Mouse (Mus musculus) liver, embryonic 15.5 days (tissue): Measurements from ENCODE around the gene Mrm3. TPM values are rescaled to one million over a fixed set of nuclear protein-coding genes. Genes with fewer than 3 reads are reported as not detected.

Source experiments
- ATAC-seq: fragments of 200-750 bp; cut with Nextera tagmentation; 2 replicates; pipeline ENCODE4 v1.8.0; 2017; ENCODE audit warnings: moderate number of reproducible peaks, mild to moderate bottlenecking, moderate library complexity; ENCODE audit not compliant: insufficient read depth
- H3K27ac ChIP-seq: fragments of 300-500 bp; sonication (generic); replicated peaks from 2 replicates; pipeline ENCODE4 v1.5.1; 2015; ENCODE audit warnings: mild to moderate bottlenecking, inconsistent platforms
- H3K27me3 ChIP-seq: fragments of 300-500 bp; sonication (generic); 2 replicates; pipeline ENCODE4 v1.6.1; 2015; ENCODE audit warnings: mild to moderate bottlenecking, inconsistent platforms
- H3K36me3 ChIP-seq: fragments of 300-500 bp; sonication (generic); replicated peaks from 2 replicates; pipeline ENCODE4 v1.6.1; 2015; ENCODE audit warnings: moderate library complexity, mild to moderate bottlenecking, inconsistent platforms
- H3K4me1 ChIP-seq: fragments of 300-500 bp; sonication (generic); replicated peaks from 2 replicates; pipeline ENCODE4 v1.6.1; 2015; ENCODE audit warnings: inconsistent platforms
- H3K4me2 ChIP-seq: fragments of 300-500 bp; sonication (generic); 2 replicates; pipeline ENCODE4 v1.6.1; 2015; ENCODE audit warnings: moderate library complexity, mild to moderate bottlenecking, inconsistent platforms
- H3K4me3 ChIP-seq: fragments of 300-500 bp; sonication (generic); replicated peaks from 2 replicates; pipeline ENCODE4 v1.5.1; 2015; ENCODE audit warnings: mild to moderate bottlenecking, inconsistent platforms
- H3K9ac ChIP-seq: fragments of 300-500 bp; sonication (generic); 2 replicates; pipeline ENCODE4 v1.6.1; 2015; ENCODE audit warnings: moderate library complexity, mild to moderate bottlenecking, inconsistent platforms
- H3K9me3 ChIP-seq: fragments of 300-500 bp; sonication (generic); replicated peaks from 2 replicates; pipeline ENCODE4 v1.6.1; 2016; ENCODE audit warnings: inconsistent platforms
- WGBS: fragments of 180-500 bp; shearing (Covaris S2); methylation state at CpG from one replicate; pipeline ENCODE4 v1.1.7; 2015; ENCODE audit warnings: mixed read lengths; ENCODE audit not compliant: insufficient replicate concordance; 5-methylcytosine and 5-hydroxymethylcytosine counted together
- polyA plus RNA-seq: library from polyadenylated mRNA; unstranded; fragments of >200 nt; fragmentation: Nextera tagmentation; extraction: Ambion mirVana; gene quantifications from 2 replicates; pipeline ENCODE4 v1.2.1, GENCODE M21; 2015

The Mrm3 gene
- polyA plus RNA-seq, 1 experiment from 2014 or later = 14.1 TPM

DNA sequence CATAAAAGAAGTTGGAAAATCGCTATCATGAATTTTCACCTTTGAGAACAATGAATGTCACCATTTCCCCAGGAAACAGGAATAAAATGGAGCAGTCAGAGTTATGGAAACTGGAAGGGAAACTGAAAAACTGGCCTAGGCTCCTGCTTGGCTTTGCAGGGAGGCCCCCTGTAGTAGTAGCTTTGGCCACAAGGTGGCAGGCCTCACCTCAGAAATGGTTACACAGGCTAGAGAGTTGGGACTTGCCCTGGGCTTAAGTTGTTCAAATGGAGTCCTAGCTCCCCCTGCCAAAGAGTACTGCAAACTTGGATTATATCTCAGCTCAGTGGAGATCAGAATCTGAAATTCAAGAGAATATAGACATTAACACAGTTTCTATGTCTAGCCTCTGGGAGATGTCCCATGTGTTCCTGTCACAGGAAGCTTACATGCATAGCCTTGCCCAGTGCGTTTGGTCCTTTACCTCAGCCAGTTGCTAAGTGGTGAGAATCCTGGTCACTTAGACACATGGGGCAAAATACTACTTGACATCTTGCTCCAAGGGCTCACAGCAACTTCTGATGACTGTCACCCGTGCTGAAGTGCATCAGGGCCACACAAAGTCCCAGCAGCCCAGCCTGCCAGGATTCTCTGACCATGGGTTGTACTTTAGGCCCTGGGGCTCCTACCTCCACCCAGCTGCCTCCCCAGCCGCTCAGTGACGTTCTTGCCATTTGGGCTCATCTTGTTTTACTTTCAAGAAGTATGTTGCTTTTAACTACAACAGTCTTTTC is 9.8 kb downstream of the Mrm3 start:
- WGBS = 49% methylated on average over 5 of the region's 5 CpGs
- Histone ChIP-seq H3K9me3 (no peaks in the 10 kb centered on the region), H3K4me2 (no peak overlapping the region), H3K27me3 (no peaks in the 10 kb centered on the region), H3K4me3 (no peak overlapping the region), H3K9ac (no peak overlapping the region), H3K36me3 (peaks cover 28% of the 10 kb centered on the region), H3K4me1 (no peaks in the 10 kb centered on the region), H3K27ac (no peak overlapping the region)
- no peak for ATAC-seq

DNA sequence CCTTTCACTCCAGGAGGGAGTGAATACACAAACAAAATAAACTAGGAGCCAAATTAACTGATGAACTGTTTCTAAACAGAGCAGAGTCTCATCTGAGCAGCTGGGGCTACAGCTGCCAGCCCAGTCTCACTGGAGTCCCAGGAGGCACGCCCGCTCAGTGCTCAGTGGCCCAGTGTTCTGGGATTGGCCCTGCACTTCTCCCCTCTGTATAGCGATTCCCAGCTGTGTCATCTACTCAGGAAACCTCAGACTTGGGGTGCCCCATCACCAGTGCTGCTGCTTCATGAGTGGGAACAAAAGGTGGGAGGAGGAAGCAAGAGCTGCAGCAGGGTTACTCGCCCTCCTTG is 10.4 kb downstream of the Mrm3 start:
- peaks cover 22% of the 10 kb centered on the region for H3K36me3 ChIP-seq
- H3K27me3 ChIP-seq = no peaks in the 10 kb centered on the region
- H3K9ac ChIP-seq = no peak overlapping the region
- H3K4me3 ChIP-seq = no peak overlapping the region
- WGBS = 84% methylated on average over 4 of the region's 4 CpGs
- H3K4me2 ChIP-seq = no peak overlapping the region
- H3K27ac ChIP-seq = no peak overlapping the region
- ATAC-seq = no peak
- no peaks in the 10 kb centered on the region for H3K9me3 ChIP-seq
- H3K4me1 ChIP-seq = no peaks in the 10 kb centered on the region

DNA sequence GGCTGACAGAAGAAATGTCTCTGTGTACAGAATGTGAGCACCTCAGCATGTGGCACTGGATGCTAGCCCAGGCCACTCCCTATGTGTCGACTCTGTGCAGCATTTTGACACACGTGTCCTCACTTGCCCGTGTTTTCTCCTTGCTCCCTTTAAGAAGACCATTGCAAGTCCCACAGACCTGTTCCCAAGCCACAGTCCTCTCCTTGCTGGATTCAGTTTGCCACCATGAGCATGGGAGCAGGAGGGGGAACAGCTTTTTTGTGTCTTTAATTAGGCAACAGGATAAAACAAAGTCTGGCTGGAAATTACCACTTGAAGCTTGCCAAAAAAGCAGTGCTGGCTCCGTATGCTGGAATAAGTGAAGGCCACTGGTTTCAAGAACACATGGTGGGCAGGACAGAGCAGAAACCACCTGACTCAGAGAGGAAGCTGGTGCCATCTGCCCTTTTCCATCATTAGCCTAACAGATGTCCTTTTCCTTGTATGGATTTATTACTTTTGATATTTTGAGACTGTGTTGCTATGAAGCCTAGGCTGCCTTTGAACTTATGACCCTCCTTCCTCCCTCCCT is 12.0 kb downstream of the Mrm3 start:
- no peak overlapping the region for H3K27ac ChIP-seq
- no peaks in the 10 kb centered on the region for H3K27me3 ChIP-seq
- no peaks in the 10 kb centered on the region for H3K9me3 ChIP-seq
- H3K36me3 ChIP-seq = peaks cover 7% of the 10 kb centered on the region
- H3K4me3 ChIP-seq = no peak overlapping the region
- H3K4me1 ChIP-seq = no peaks in the 10 kb centered on the region
- no peak overlapping the region for H3K4me2 ChIP-seq
- no peak overlapping the region for H3K9ac ChIP-seq
- no peak for ATAC-seq
- WGBS = 64% methylated on average over 4 of the region's 4 CpGs

DNA sequence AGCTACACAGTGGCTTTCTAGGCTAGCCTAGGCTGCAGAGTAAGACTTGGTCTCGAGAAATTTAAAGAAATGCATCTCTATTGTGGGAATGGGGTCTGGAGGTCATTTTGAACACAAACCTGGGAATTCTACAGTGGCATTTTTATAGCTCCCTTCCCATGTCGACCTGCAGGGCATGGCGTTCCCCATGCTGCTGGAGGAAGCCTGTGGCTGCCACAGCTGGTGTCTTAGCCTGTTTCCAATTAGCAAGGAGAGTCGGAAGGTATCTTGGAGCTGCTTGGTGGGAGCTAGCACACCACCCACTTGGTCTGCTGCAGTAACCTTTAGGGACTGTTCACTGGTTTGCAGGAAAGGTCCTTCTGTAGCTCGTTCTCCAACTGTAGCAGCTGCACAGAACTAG is 12.6 kb downstream of the Mrm3 start:
- no peak for ATAC-seq
- 0 out of 2 replicates have a peak, but pooled peaks cover 2% of the 10 kb centered on the region for H3K36me3 ChIP-seq
- no peak overlapping the region for H3K9ac ChIP-seq
- H3K4me2 ChIP-seq = no peak overlapping the region
- H3K27ac ChIP-seq = no peak overlapping the region
- WGBS = 51% methylated on average over 5 of the region's 5 CpGs
- H3K4me3 ChIP-seq = no peak overlapping the region
- no peaks in the 10 kb centered on the region for H3K9me3 ChIP-seq
- H3K27me3 ChIP-seq = no peaks in the 10 kb centered on the region
- H3K4me1 ChIP-seq = no peaks in the 10 kb centered on the region

DNA sequence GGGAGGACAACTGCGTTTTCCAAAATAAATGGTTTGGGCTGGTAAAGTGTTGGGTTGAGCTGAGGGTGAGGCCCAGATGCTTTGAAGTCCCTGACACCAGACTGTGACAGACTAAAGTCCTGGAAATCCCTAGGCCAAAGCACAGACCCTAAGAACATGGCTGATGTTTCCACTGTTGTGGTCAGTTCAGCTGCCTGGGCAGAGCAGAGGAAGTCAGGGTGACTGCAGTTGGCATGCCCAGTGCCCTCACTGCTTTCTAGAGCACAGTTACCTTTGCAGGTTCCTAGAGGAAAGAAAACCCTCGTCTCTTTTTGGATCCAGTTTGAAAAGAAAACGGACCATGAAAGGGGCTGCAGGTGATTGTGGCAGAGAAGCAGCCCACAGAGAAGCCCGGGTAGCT is 13.9 kb downstream of the Mrm3 start:
- H3K27me3 ChIP-seq = no peaks in the 10 kb centered on the region
- H3K36me3 ChIP-seq = no peaks in the 10 kb centered on the region
- no peak overlapping the region for H3K4me3 ChIP-seq
- H3K4me1 ChIP-seq = no peaks in the 10 kb centered on the region
- ATAC-seq = no peak
- H3K4me2 ChIP-seq = no peak overlapping the region
- H3K9me3 ChIP-seq = no peaks in the 10 kb centered on the region
- 59% methylated on average over 4 of the region's 4 CpGs for WGBS
- no peak overlapping the region for H3K9ac ChIP-seq
- no peak overlapping the region for H3K27ac ChIP-seq

DNA sequence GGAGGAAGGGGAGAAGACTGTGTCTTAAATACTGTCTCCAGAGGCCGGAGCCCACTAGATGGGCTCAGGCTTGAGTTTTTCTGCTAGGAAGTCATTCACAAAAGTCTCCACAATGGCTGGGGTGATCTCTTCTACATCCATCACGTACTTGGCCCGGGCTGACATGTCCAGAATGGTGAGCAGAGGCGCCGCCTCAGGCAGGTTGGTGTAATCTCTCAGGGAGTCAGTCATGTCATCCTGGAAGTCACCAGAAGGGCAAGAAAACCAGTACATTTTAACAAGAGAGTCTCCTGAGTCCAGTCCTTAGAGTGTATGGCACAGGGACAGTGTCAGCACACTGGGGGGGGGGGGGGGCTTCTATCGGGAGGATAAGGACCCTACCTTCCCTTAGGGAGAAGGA is 15.0 kb downstream of the Mrm3 start:
- no peak overlapping the region for H3K9ac ChIP-seq
- no peak overlapping the region for H3K4me3 ChIP-seq
- no peak overlapping the region for H3K4me2 ChIP-seq
- ATAC-seq = no peak
- H3K36me3 ChIP-seq = no peaks in the 10 kb centered on the region
- no peak overlapping the region for H3K27ac ChIP-seq
- no peaks in the 10 kb centered on the region for H3K4me1 ChIP-seq
- 70% methylated on average over 6 of the region's 6 CpGs for WGBS
- no peaks in the 10 kb centered on the region for H3K27me3 ChIP-seq
- no peaks in the 10 kb centered on the region for H3K9me3 ChIP-seq

DNA sequence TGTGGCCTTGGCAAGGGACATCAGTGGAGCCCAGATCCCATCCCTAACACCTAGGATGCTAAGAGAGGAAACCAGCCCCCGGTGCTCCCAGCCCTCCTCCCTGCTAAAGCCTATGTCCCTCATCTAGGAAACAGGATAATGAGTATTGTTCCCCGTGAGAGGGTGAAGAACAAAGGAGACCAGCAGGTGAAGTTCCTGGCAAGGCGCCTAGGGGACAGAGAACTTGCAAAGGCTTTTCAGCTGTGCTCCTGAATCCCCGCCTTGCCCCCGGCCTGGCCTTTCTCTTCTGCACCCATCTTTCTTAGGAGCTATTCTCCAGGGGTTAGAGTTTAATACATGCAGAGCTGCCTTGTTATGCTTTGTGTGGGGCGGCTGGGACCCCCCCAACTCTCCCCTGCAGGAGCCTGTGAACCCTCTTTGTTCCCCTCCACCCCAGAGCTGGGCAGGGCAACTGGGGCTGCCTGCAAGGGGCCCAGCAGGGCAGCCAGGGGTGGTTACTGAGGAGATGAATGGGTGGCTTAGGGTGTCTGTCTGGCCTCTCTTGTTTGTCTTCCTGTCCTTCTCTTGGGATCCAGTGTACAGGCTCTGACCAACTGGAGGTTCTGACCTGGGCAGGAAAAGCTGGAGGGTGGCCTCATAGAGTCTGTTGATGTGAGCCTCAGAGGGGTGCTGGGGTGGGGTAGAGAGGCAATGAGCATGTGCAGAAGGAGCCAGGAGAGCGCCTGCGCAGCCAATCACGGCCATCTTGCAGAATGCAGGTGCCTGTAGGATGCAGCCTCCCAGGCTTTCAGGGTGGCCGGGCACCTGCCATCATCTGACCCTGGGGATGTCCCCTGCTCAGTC is 16.9 kb downstream of the Mrm3 start:
- Histone ChIP-seq H3K27me3 (no peaks in the 10 kb centered on the region), H3K4me2 (no peak overlapping the region), H3K4me1 (no peaks in the 10 kb centered on the region), H3K9me3 (no peaks in the 10 kb centered on the region), H3K36me3 (no peaks in the 10 kb centered on the region), H3K4me3 (no peak overlapping the region), H3K9ac (no peak overlapping the region), H3K27ac (no peak overlapping the region)
- WGBS = 70% methylated on average over 10 of the region's 10 CpGs
- ATAC-seq = no peak

DNA sequence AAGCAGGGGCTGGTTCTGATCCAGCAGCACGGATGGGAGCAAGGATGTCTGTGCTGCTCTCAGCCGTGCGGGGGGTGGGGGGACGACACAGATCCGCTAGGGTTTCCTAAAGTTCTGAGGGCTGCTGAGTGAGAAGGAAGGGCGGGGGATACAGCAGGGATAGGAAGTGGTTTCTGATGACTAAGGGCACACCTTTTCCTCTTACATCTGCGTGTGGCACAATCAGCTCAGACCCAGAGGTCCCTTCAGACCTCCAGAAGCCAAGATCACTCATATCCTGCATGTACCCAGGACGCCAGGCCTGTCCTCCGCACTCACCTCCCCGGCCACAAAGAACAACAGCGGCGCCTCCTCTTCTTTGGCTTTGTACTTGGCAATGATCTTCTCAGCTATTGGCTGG is 17.7 kb downstream of the Mrm3 start:
- H3K27ac ChIP-seq = no peak overlapping the region; the same call in 1 of the 2 replicates
- H3K4me2 ChIP-seq = no peak overlapping the region
- no peaks in the 10 kb centered on the region for H3K36me3 ChIP-seq
- H3K9me3 ChIP-seq = no peaks in the 10 kb centered on the region
- no peak overlapping the region for H3K4me3 ChIP-seq
- no peak; the same call in 1 of the 2 replicates for ATAC-seq
- 14% methylated on average over 12 of the region's 12 CpGs for WGBS
- no peak overlapping the region for H3K9ac ChIP-seq
- no peaks in the 10 kb centered on the region for H3K27me3 ChIP-seq
- H3K4me1 ChIP-seq = no peaks in the 10 kb centered on the region

DNA sequence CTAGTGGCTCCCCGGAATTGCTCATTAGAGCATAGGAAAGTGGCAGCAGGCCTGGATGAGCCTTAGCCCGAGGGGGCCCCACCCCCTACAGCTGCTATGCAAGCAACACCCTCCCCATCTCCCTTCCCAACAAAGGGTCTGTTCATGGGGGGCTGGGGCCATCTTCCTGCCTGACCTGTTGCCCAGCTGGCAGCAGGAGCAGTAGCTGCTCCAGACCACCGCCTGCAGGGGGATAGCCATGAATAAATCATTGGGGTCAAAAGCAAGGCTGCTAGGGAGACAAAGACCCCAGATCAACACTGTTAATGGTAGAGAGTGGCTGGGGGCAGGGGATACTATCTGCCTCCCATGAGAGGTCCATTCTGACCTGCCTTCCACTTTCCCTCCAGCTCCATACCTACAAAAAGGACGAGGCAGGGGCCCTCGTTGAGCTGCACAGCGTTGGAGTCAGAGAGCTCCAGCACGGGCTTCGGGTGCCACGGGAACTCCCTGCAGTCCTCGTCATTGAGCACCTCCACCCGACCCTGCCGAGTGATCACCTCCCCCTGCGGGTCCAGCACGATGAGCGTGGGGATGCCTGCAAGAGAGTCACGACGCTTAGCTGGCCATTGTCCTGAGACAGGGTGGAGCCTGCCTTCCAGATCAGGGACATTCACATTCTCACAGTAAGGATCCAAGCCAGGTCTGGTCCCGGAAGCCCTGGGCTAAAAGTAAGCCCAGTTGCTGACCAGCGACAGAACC is 19.3 kb downstream of the Mrm3 start:
- Histone ChIP-seq H3K27ac (no peak overlapping the region), H3K4me1 (no peaks in the 10 kb centered on the region), H3K27me3 (no peaks in the 10 kb centered on the region), H3K36me3 (no peaks in the 10 kb centered on the region), H3K4me3 (no peak overlapping the region), H3K9me3 (no peaks in the 10 kb centered on the region), H3K4me2 (no peak overlapping the region), H3K9ac (no peak overlapping the region)
- no peak for ATAC-seq
- WGBS = 58% methylated on average over 19 of the region's 19 CpGs

DNA sequence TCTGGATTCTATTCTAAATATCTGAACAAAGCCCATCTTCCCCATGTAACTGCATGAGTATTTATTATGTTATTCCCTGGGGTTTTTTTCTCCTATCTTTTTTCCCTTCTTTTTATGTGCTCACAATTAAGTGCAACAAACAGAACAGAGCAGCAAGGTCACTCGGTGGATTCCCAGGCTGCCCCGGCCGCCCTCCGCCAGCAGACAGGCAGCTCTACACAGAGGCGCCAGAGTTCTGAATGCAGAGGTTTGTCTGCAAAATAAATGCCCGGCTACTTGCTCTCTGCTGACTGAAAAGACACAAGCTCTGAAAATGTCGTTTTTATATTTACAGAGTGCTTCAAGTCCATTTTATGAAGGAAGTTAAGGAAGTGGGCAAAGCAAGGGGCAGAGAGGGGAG is 24.0 kb downstream of the Mrm3 start:
- peak overlapping the region; percentile 19; the same call in 1 of the 2 replicates for H3K27ac ChIP-seq

DNA sequence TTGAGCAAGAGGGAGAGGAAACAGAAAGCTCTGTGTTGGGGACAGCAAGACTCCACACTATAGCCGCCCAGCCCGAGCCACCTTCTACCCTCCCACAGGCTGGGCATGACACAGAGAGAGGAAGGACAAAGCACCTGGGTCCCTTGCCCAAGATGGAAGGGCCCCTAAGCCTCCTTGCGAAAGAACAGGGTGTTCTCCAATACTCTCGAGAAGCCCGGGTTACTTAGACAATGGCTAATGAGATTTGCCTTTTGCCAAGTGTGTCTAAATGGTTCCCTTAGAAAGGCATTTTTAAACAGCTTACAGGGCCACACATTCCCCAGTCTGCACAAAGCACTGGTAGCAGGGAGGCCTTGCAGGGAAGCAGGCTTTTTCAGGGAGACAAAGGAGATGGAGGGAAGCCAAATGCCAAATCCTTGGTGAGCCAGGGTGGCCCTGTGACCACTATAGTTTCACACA is 24.5 kb downstream of the Mrm3 start:
- peak overlapping the region; percentile 29 for H3K27ac ChIP-seq
- H3K36me3 ChIP-seq = no peaks in the 10 kb centered on the region

More for the DNA sequence above, 24.0 kb downstream of the Mrm3 start:
- H3K4me3 ChIP-seq = no peak overlapping the region
- no peaks in the 10 kb centered on the region for H3K36me3 ChIP-seq
- H3K9ac ChIP-seq = no peak overlapping the region
- no peaks in the 10 kb centered on the region for H3K4me1 ChIP-seq
- 60% methylated on average over 7 of the region's 7 CpGs for WGBS
- no peaks in the 10 kb centered on the region for H3K9me3 ChIP-seq
- H3K4me2 ChIP-seq = no peak overlapping the region
- H3K27me3 ChIP-seq = no peaks in the 10 kb centered on the region
- no peak for ATAC-seq

More for the DNA sequence above, 24.5 kb downstream of the Mrm3 start:
- Histone ChIP-seq H3K27me3 (no peaks in the 10 kb centered on the region), H3K4me1 (no peaks in the 10 kb centered on the region), H3K9me3 (no peaks in the 10 kb centered on the region), H3K4me2 (no peak overlapping the region), H3K9ac (no peak overlapping the region), H3K4me3 (no peak overlapping the region)
- ATAC-seq = no peak
- 48% methylated on average over 5 of the region's 5 CpGs for WGBS
